ENCODE assay signal across 11 mouse cellular contexts in genomic region chr1:165587845-165588244, GRCm38 (mm10). TPM values are rescaled to one million over a fixed set of nuclear protein-coding genes. Genes with fewer than 3 reads are reported as not detected.
DNase-seq lines count a peak whose midpoint lies in the region; ATAC-seq lines count a peak whose summit lies in the region.
"Had no signal": no experiment of that assay in that cellular context is flagged by ENCODE, and none has a peak within 500 bp of the region (broad histone marks: within the 10 kb centered on the region; RNA-seq: fewer than 3 reads in every experiment).

No protein-coding gene starts in this region.

- H3K36me3 ChIP-seq in kidney, embryonic 16.5 days (ENCODE audit: insufficient read depth, low read length): peaks cover 6% of the 10 kb centered on the region

- intact Hi-C loops in left cerebral cortex, postnatal 25 days (cut with DNase I): no loop called here

- H3K27ac ChIP-seq in kidney, embryonic 16.5 days (ENCODE audit: low read length): peak overlapping the region; percentile 80
- H3K27ac ChIP-seq: forebrain, embryonic 12.5 days; macrophage had no signal

- H3K4me3 ChIP-seq in kidney, embryonic 16.5 days (ENCODE audit: low read length): no peak overlapping the region
- H3K4me3 ChIP-seq: forebrain, embryonic 12.5 days had no signal

- no peaks in the 10 kb centered on the region for H3K9me3 ChIP-seq in kidney, embryonic 16.5 days (ENCODE audit: low read length)
- H3K9me3 ChIP-seq: forebrain, embryonic 12.5 days had no signal

- WGBS in kidney, embryonic 16.5 days: 40% methylated on average over 8 of the region's 8 CpGs

- H3K4me2 ChIP-seq in kidney, embryonic 16.5 days (replicated peaks; ENCODE audit: low read depth, low read length): no peak overlapping the region
- H3K4me2 ChIP-seq: forebrain, embryonic 12.5 days had no signal

- no peaks in the 10 kb centered on the region for H3K27me3 ChIP-seq in kidney, embryonic 16.5 days (ENCODE audit: insufficient read depth, low read length)
- H3K27me3 ChIP-seq: forebrain, embryonic 12.5 days had no signal

- DNase-seq in gastrocnemius, adult 18-20 months (ENCODE audit: low spot score): peak; percentile 23
- DNase-seq in gastrocnemius, postnatal 25 days: no peak
- no peak for DNase-seq in kidney, adult 8-10 months
- DNase-seq in forelimb bud, embryonic 11.5 days (ENCODE audit: low read depth, low spot score): peak; percentile 7
- DNase-seq in lung, postnatal 25 days (ENCODE audit: low spot score): peak; percentile 24
- no peak for DNase-seq in thymus, adult 18-20 months
- no peak for DNase-seq in left cerebral cortex, postnatal 25 days (ENCODE audit: low spot score in 2 of 2)
- DNase-seq: layer of hippocampus, postnatal 36 days had no signal

- H3K9ac ChIP-seq in kidney, embryonic 16.5 days (replicated peaks; ENCODE audit: low read length): no peak overlapping the region
- H3K9ac ChIP-seq: forebrain, embryonic 12.5 days had no signal

- ATAC-seq in kidney, embryonic 16.5 days (ENCODE audit: low FRiP score, low TSS enrichment): no peak

- peaks cover 32% of the 10 kb centered on the region for H3K4me1 ChIP-seq in kidney, embryonic 16.5 days (ENCODE audit: insufficient read depth, low read length)
- H3K4me1 ChIP-seq: forebrain, embryonic 12.5 days had no signal

RNA-seq across cellular contexts. Expression of gene Mpzl1, which starts 46.5 kb away (rescaled TPM):
- total RNA-seq in gastrocnemius, adult 18-20 months (2021): 1 to 10 TPM; 4.8 to 5.3 TPM
- total RNA-seq in gastrocnemius, postnatal 25 days (2021): 10 to 100 TPM in 1 of 2 experiments, 1 to 10 TPM in 1; 9.2 to 10.1 TPM
- 221 and 236 TPM in 2 replicates for polyA plus RNA-seq in kidney, embryonic 16.5 days (2015; fragmentation: Nextera tagmentation; extraction: Ambion mirVana)
- total RNA-seq in left cerebral cortex, postnatal 25 days (2021): 10 to 100 TPM; 34.2 to 36.6 TPM

Comparison
In these comparisons a context has a peak if more than half of its experiments do, and no peak if none do; other contexts are left out.
1. DNase-seq: peak in gastrocnemius, adult 18-20 months (single experiment), forelimb bud, embryonic 11.5 days (single experiment) and lung, postnatal 25 days (single experiment); none in gastrocnemius, postnatal 25 days (single experiment), kidney, adult 8-10 months (0 of 2), thymus, adult 18-20 months (0 of 2) and left cerebral cortex, postnatal 25 days (0 of 2).